Mouse (Mus musculus) brain, embryonic 14.5 days (tissue): ENCODE measurements at regions not wholly inside any gene's neighbourhood (a gene's known extent, or its start where the extent isn't known, plus 50 kb on each side); places are given as distances from the start of the nearest gene placed in this dataset.

Experiments
- CTCF ChIP-seq: fragments of 200-500 bp; IDR thresholded peaks from 2 replicates; pipeline ENCODE4 v1.5.1; 2012; ENCODE audit warnings: inconsistent platforms, mild to moderate bottlenecking, moderate library complexity, borderline replicate concordance; ENCODE audit not compliant: insufficient read depth, insufficient read length; ENCODE audit errors: extremely low read depth
- POLR2A ChIP-seq: fragments of 200-500 bp; IDR thresholded peaks from 2 replicates; pipeline ENCODE4 v1.6.1; 2012; ENCODE audit warnings: mild to moderate bottlenecking, inconsistent platforms, borderline replicate concordance; ENCODE audit not compliant: poor library complexity, insufficient read depth, insufficient read length, severe bottlenecking; ENCODE audit errors: extremely low read depth

- TF ChIP-seq POLR2A (no peak), CTCF (no peak)
Observed at GRCm38 (mm10) chr14:98642661-98643331, 351.3 kb downstream of the Rpl36a-ps1 start.
